Mouse (Mus musculus) ES-E14 (cell line): ENCODE results near the gene Stap1. TPM values are rescaled to one million over a fixed set of nuclear protein-coding genes. Genes with fewer than 3 reads are reported as not detected.

ENCODE experiments used
- DNase-seq: peaks from one replicate; pipeline ENCODE4 v3.0.0-alpha.2; 2013; ENCODE audit warnings: low read depth, low spot score
- H3K27ac ChIP-seq: 2 replicates; pipeline ENCODE4 v1.5.1; 2012; ENCODE audit warnings: low read depth, mild to moderate bottlenecking, low read length, moderate library complexity, mixed read lengths; ENCODE audit not compliant: poor library complexity, insufficient read depth, severe bottlenecking
- H3K36me3 ChIP-seq: 2 replicates; pipeline ENCODE4 v1.6.1; 2012; ENCODE audit warnings: mild to moderate bottlenecking, low read length, moderate library complexity, mixed read lengths; ENCODE audit not compliant: control insufficient read depth, poor library complexity, insufficient read depth, severe bottlenecking
- H3K4me1 ChIP-seq, 2 experiments: fragments of 150-350 bp in 1 of 2; sonication (generic) in 1 of 2; 2 replicates each; pipeline ENCODE4 v1.6.1; 2012; ENCODE audit warnings: low read length in 2 of 2, mild to moderate bottlenecking in 1 of 2, mixed read lengths in 1 of 2; ENCODE audit not compliant: control insufficient read depth in 2 of 2, insufficient read depth in 2 of 2, poor library complexity in 1 of 2
- H3K4me3 ChIP-seq, 2 experiments: fragments of 150-350 bp in 1 of 2; sonication (generic) in 1 of 2; 2 replicates each; pipeline ENCODE4 v1.5.1; 2012; ENCODE audit warnings: low read length in 2 of 2, low read depth in 1 of 2, mild to moderate bottlenecking in 1 of 2, mixed read lengths in 1 of 2; ENCODE audit not compliant: insufficient read depth in 1 of 2, poor library complexity in 1 of 2, severe bottlenecking in 1 of 2
- H3K9ac ChIP-seq: 2 replicates; pipeline ENCODE4 v1.6.1; 2012; ENCODE audit warnings: low read depth, mild to moderate bottlenecking, low read length, mixed read lengths; ENCODE audit not compliant: poor library complexity, insufficient read depth, severe bottlenecking
- H3K9me3 ChIP-seq: fragments of 150-350 bp; sonication (generic); 2 replicates; pipeline ENCODE4 v1.6.1; 2012; ENCODE audit warnings: low read depth, mild to moderate bottlenecking, low read length; ENCODE audit not compliant: control insufficient read depth, insufficient read depth
- CHD2 ChIP-seq: IDR thresholded peaks from 2 replicates; pipeline ENCODE4 v1.6.1; 2014; ENCODE audit warnings: mild to moderate bottlenecking, low read depth, low read length, inconsistent platforms
- HCFC1 ChIP-seq: IDR thresholded peaks from 2 replicates; pipeline ENCODE4 v1.6.1; 2012; ENCODE audit warnings: low read length, inconsistent platforms, borderline replicate concordance; ENCODE audit not compliant: insufficient read depth
- MAFK ChIP-seq: IDR thresholded peaks from 2 replicates; pipeline ENCODE4 v1.6.1; 2014; ENCODE audit warnings: mild to moderate bottlenecking, low read depth, low read length, inconsistent platforms; ENCODE audit not compliant: insufficient read depth
- ZC3H11A ChIP-seq: IDR thresholded peaks from 2 replicates; pipeline ENCODE4 v1.6.1; 2012; ENCODE audit warnings: low read depth, mild to moderate bottlenecking, inconsistent platforms, low read length, borderline replicate concordance
- ZNF384 ChIP-seq: IDR thresholded peaks from 2 replicates; pipeline ENCODE4 v1.6.1; 2012; ENCODE audit warnings: low read depth, low read length, inconsistent platforms
- in situ Hi-C, 2 experiments: fragments of 600-800 bp; cut with MboI; formaldehyde crosslinking; loops; one replicate each; pipeline ENCODE4 v1.15.1; 2025; ENCODE audit warnings: low sequenced_read_pairs in 2 of 2, inconsistent platforms in 1 of 2; ENCODE audit not compliant: unreplicated experiment in 2 of 2
- total RNA-seq: library from RNA; depleted of rRNA; stranded (reverse); fragments of 300-350 nt; gene quantifications from 2 replicates; pipeline ENCODE4 v1.2.3, GENCODE M21; 2012

Stap1 gene
- total RNA-seq, 1 experiment: 0.09 TPM

DNA sequence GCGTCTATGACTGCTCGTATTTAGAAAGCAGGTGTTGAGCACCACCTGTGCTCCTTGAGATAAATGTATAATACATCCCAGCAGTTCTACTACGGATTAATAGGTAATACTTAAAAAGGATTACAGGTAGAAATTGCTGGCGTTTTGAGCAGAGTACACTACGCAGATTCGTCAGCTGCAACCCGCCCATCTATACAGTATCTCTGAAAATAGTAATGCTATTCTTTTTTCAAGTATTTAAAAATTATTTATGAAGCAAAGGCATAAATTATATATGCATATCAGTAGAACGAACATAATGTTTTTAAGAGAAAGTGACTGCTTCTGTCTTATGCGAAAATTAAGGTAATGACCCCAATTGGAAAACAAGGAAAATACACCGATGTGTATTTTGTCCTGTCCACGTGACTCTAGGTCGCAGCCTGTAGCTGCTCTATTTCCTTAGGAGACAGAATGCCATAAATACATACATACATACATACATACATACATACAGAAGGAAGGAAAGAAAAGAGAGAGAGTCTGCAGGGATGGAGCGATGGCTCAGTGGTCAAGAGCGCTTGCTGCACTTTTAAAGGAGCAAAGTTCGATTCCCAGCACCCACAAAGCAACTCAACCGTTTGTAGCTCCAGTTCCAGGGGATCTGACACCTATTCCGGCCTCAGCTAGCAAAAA is 5.5 kb upstream of the Stap1 start:
- DNase-seq: no peak
- H3K9ac ChIP-seq: peak overlapping the region; percentile 70
- in situ Hi-C loops: no loop called here
- peaks cover 3 to 5% of the 10 kb centered on the region in 2 experiments; a peak in 3 of 4 replicates for H3K4me1 ChIP-seq
- H3K36me3 ChIP-seq: no peaks in the 10 kb centered on the region
- TF ChIP-seq HCFC1 (no peak), CHD2 (no peak), MAFK (no peak), ZNF384 (no peak), ZC3H11A (no peak)
- H3K4me3 ChIP-seq: peak overlapping the region; percentile 66 to 80
- H3K9me3 ChIP-seq: no peaks in the 10 kb centered on the region
- H3K27ac ChIP-seq: no peak overlapping the region

DNA sequence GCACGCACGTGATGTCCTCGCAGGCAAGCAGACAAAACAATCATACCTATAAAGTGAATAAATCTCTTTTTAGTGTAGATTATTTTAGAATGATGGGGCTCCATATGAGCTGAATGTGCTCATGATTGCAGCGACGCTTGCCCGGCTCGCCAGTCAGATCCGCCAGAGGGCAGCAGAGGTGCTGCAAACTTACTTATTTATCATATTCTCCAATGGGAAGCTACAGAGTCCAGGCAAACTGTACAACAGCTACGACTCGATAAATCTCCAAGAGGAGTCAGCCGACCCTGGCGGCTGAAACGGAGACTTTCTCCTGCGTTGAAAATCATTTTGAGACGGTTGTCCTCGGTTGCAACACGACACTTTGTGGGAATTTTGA is 5.0 kb upstream of the Stap1 start:
- TF ChIP-seq ZNF384 (no peak), MAFK (no peak), CHD2 (no peak), HCFC1 (no peak), ZC3H11A (peak; percentile 34; the same call in 1 of the 2 replicates)
- peak overlapping the region; percentile 41 to 80 for H3K4me3 ChIP-seq
- H3K27ac ChIP-seq: no peak overlapping the region
- no peaks in the 10 kb centered on the region for H3K36me3 ChIP-seq
- in situ Hi-C loops: no loop called here
- peaks cover 3 to 5% of the 10 kb centered on the region in 2 experiments; a peak in 3 of 4 replicates for H3K4me1 ChIP-seq
- no peaks in the 10 kb centered on the region for H3K9me3 ChIP-seq
- H3K9ac ChIP-seq: peak overlapping the region; percentile 70
- DNase-seq: peak; percentile 78

GRCm38 (mm10) chr5:86068451-86068850 is 3.1 kb upstream of the Stap1 start:
- Histone ChIP-seq H3K4me1 (peaks cover 3% of the 10 kb centered on the region in 2 experiments; a peak in 3 of 4 replicates), H3K9me3 (no peaks in the 10 kb centered on the region), H3K27ac (no peak overlapping the region), H3K36me3 (no peaks in the 10 kb centered on the region), H3K4me3 (no peak overlapping the region), H3K9ac (no peak overlapping the region)
- no peak for DNase-seq
- TF ChIP-seq ZC3H11A: no peak
- no peak for TF ChIP-seq CHD2
- no peak for TF ChIP-seq ZNF384
- no peak for TF ChIP-seq MAFK
- TF ChIP-seq HCFC1: no peak
- in situ Hi-C loops: no loop called here

- Histone ChIP-seq H3K27ac (no peak overlapping the region), H3K36me3 (no peaks in the 10 kb centered on the region), H3K4me3 (no peak overlapping the region), H3K9me3 (no peaks in the 10 kb centered on the region), H3K4me1 (peaks cover 3% of the 10 kb centered on the region in 2 experiments; a peak in 2 of 4 replicates), H3K9ac (no peak overlapping the region)
- no peak for DNase-seq
- in situ Hi-C loops: no loop called here
- no peak for TF ChIP-seq ZC3H11A
Observed at GRCm38 (mm10) chr5:86069121-86069520, 2.4 kb upstream of the Stap1 start.

DNA sequence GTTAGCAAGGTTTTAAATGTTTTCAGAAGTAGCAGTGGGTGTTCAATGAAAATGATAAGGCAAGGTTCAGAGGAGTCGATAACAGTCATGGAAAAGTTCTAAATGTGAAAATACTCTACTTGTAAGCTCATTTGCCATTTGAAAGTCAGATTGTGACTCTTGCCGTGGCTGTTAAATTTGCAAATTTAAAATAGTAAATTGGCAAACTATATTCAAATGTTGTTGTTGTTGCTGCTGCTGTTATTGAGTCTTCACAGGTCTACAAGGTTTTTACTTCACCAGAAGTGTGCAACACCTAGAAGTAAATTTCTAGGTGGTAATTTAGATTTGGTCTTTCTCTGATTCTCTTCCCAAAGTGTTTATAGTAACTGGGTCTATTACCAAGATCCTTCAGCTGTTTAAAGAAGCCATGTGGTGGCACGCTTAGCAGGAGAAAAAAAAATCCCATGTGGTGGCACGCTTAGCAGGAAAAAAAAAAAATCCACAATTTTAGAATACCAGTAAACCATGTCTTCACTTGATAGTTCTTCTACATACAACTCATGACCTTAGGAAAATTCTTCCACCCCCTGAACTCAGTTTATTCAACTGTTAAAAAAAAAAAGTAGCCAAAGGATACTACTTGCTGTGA is 1.3 kb downstream of the Stap1 start:
- no peak overlapping the region for H3K27ac ChIP-seq
- H3K9ac ChIP-seq: no peak overlapping the region
- TF ChIP-seq CHD2 (no peak), ZC3H11A (no peak), MAFK (no peak), HCFC1 (no peak), ZNF384 (no peak)
- in situ Hi-C loops: no loop called here
- no peak for DNase-seq
- no peaks in the 10 kb centered on the region for H3K9me3 ChIP-seq
- no peak overlapping the region for H3K4me3 ChIP-seq
- H3K4me1 ChIP-seq: no peaks in the 10 kb centered on the region
- no peaks in the 10 kb centered on the region for H3K36me3 ChIP-seq
